Mouse (Mus musculus) layer of hippocampus, adult 9-10 months (tissue): ENCODE data around the gene Mdm1.
"Not testable (repeated sequence)": the region's sequence is repeated elsewhere in the genome, so short reads cannot be mapped to it uniquely, and the experiment has no call there.

Experiments used
- DNase-seq: peaks from one replicate; pipeline ENCODE4 v3.0.0; 2022; ENCODE audit warnings: low spot score

The Mdm1 gene

GRCm38 (mm10) chr10:118122441-118123162 lies 19.0 kb upstream of the Mdm1 start:
- DNase-seq, result peak; percentile 31

DNA sequence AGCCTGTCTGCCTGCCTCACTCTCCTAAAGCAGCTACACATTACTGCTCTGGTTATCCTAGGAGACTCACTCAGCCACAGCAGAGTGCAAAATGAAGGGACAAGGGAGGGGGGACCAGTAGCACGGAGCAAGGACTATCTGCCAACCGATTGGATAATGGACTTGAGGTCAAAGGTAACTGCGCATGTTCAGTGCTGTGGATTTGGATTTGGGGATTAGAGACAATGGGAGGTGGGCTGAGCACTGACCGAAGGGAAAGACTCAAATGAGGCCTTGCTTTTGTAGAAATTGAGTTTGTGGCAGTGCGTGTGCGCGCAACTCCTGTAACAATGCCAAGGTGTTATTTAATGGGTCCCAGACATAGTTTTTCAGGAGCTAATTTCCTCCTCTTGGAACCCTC lies 16.4 kb upstream of the Mdm1 start:
- DNase-seq, result no peak

DNA sequence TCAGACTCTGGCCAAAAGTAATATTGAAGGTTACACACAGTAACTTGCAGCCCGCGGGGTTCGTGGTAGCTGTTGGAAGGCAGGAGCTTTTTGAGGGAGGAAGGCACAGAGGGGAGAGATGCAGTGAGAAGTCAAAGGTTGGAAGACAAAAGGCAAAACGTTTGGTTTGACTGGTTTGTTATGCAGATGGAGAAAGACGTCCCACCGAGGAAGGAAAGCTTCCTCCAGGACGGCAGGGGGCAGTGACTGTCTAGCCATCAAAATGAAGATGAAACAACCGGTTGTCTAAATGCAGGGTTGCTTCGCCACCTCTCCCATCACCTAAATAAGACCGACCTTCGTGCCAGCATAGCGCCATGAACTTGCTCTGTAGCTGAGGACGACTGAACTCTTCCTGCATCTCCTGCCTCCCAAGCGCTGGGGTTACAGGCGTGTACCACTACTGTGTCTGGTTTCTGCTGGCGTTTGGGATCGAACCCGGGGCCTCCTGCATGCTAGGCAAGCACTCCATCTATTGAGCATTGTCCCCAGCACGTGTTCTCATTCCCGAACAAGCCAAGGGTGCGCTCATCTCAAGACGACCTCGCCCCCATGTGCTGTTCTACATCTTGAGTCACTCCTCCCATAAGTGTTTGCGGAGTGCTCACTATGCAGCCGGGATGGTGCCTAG lies 15.7 kb upstream of the Mdm1 start:
- DNase-seq, result no peak

DNA sequence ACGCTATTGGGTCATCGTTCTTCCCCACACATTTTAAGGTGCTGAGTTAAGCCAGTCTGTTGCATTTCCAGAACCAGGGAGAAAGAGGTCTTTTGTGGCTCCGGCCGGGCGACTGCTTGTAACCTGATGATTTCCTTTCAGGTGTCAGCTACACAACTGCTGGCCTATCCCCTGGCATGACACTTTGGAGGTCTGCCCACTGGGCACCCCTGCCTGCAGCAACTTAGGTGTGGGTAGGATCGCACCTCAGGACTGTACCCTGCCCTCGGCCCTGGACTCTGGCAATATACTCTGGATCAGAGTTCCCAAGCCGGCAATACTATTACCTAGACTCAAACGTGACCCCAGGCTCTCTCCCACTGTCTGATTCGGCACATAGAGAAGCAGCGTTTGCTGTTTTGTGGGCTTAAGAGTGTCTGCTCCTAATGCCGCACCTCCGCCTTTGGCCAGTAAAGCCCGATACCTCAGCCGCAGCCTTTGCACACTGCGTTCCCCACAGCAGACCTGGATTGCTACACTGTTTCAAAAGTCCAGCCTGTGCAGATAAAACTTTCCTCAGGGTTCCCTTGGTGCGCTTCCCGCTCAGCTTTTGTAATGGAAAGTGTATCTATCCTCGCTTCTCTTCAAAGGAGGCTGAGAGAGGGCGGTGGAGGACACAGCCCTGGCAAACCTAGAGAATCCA lies 12.5 kb upstream of the Mdm1 start:
- DNase-seq, result no peak

DNA sequence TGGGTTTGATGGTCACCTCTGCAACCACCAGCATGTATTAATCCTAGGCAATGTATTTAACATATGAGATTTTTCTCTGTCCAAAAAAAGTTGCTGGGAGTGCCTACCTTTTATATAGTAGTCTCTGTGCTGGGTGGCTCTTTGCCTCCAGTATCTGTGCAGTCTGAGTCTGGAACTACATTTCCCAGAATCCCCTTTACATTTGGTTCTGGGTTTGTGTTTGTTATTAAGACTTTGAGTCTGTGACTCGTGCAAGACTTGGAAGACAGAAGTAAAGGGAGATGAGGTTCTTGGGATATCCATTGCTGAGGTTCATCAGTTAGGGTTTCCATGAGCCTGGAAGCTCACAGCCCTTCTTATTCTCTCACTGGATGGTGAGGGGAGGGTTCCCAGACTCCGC lies 11.6 kb upstream of the Mdm1 start:
- DNase-seq, result no peak

GRCm38 (mm10) chr10:118132993-118133392 lies 8.6 kb upstream of the Mdm1 start:
- DNase-seq, result no peak

DNA sequence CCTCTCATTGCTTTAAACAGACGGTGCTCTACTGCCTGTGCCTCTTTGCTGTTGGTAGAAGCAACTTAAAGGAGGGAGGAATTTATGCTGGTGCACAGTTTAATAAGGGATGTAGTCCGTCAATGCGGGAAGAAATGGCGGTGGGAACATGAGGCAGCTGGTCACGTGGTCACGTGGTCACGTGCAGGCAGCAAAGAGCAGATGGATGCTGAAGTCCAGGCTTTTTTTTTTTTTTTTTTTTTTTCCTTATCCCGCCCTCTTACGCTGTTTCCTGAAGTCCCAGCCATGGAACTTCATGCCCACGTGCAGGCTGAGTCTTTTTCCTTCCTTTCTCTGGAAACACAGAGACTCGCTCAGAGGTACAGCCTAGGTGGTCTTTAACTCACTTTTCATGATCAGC lies 3.1 kb upstream of the Mdm1 start:
- no peak for DNase-seq

- DNase-seq, result no peak
Measured at GRCm38 (mm10) chr10:118139837-118140570, 1.6 kb upstream of the Mdm1 start.

DNA sequence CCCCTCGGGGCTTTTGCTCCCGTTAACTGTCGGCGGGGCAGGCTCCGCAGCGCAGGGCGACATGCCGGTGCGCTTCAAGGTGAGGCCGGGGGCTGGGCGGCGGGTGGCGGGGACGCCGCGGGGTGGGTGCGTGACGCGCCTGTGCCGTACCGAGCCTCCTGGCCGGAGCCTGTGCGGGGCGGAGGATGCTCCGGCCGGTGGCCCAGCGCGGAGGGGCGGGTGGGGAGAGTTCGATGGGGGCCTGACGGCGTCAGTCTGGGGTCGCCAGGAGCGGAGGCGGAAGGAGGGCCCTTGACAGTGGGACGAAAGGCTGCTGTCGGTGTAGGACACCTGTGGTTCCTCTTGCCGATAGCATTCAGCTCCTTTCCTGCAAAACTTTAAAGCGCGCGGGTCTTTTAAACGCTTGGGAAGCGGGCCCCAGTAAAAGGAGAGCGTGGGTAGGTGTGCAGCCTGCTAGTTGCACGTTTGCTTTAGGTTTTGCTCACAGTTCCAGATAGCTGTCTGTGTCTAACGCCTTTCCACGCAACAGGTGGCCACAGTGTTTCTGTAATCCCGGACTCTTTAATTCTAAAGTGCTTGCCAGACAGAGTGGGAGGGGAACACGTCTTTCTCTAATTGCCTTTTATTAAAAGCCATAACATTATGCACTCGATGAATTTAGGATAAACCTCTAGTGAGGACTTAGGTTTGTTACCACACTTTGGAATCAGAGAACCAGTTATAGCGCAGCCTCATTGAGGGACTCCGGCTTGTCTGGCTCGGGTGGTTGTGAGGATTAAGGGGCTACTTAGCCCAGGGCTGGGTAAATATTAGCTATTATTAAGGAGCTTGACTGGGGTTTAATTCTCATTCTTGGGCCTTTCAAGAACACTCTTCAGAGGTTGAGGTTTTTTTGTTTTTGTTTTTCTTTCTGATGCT lies 532 bp downstream of the Mdm1 start:
- DNase-seq, result peak; percentile 18

GRCm38 (mm10) chr10:118149381-118149780 lies 7.8 kb downstream of the Mdm1 start:
- no peak for DNase-seq

- DNase-seq, result no peak
Measured at GRCm38 (mm10) chr10:118150866-118151265, 9.3 kb downstream of the Mdm1 start.

DNA sequence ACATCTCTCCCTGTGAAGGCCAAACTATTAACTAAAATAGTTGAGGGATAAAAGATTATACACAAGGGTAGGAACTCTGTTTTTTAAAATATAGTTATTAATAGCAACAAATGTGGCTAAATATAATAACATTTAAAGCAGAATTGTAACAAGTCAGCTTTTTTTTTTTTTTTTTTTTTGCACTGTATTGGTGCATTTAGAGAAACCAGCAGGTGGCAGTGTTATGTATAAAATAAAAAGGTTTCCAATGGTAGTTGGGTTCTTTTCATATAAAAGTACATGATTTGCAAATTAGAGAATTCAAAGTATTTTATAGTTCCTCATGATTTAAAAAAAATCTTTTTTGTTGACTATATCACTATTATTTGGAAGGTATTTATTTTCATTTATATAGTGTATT lies 14.3 kb downstream of the Mdm1 start:
- peak; percentile 22 for DNase-seq

GRCm38 (mm10) chr10:118161131-118161530 lies 19.5 kb downstream of the Mdm1 start:
- DNase-seq, result peak; percentile 32

DNA sequence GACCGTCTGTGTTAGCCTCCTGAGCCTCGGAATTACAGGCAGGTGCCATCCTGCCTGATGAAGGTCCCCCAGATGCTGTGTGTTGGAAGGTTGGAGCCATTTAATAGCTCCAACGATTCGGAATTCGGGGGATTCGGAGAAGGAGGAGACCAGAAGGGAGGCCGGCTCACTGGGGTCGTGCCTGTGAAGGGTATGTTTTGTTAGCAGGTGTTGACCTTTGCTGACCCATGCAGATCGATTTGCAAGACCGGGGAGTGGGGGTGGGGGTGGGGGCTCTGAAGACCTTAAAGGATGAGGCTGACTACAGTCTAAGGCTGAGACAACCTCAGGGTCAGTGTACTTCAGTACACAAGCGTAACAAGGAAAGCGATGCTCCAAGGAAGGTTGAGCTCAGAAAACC lies 27.6 kb downstream of the Mdm1 start:
- DNase-seq, result no peak

- no peak for DNase-seq
Measured at GRCm38 (mm10) chr10:118172416-118172815, 30.8 kb downstream of the Mdm1 start.

DNA sequence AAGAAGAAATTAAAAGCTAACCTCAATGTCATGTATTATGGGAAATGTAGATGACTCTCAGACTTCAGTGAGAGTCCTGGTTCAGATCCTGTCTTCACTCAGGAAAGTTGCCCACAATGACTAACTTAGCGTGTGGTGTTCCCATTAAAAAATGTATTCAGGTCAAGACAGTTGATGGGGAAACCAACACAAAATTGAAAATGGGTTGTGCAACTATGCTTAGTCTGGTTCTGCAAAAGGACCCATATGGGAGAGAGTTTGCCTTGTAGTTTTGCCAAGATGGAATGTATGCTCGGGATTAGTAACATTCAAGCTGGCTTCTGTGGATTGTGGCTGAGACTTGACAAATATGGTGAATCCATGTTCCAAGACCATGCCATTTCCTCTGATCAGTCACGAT lies 31.3 kb downstream of the Mdm1 start:
- no peak for DNase-seq

GRCm38 (mm10) chr10:118175542-118175941 lies 33.9 kb downstream of the Mdm1 start:
- DNase-seq, result not testable (repeated sequence)

- DNase-seq, result no peak
Measured at GRCm38 (mm10) chr10:118178735-118179151, 37.1 kb downstream of the Mdm1 start.

DNA sequence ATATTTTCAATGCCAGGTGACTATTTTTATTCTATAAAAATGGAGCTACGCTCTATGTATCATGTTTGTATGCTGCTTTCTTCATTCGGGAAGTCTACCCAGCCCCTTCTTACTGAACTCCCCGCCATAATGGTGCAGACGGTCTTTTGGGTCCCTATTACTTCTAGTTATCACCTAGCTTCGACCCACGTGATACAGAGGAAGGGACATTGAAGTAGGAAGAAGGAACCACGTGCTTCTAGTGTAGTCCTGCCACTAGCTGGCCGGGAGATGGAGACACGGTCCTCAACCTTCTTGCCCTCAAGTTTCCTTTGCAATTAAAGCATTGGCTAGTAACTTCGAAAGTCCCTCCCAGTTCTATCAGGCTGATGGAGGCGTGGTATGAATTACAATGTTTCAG lies 37.7 kb downstream of the Mdm1 start:
- DNase-seq, result no peak

- not testable (repeated sequence) for DNase-seq
Measured at GRCm38 (mm10) chr10:118195150-118195549, 53.5 kb downstream of the Mdm1 start.

GRCm38 (mm10) chr10:118204642-118205041 lies 63.0 kb downstream of the Mdm1 start, which contains the start of gene Il22:
Gene Il22, plus strand, starts transcription at chr10:118204942.
- no peak for DNase-seq
